Mouse (Mus musculus) myocyte (in vitro differentiated cells): ENCODE data around the gene Slc28a3.

Experiments
- POLR2A ChIP-seq: IDR thresholded peaks from one replicate; pipeline ENCODE4 v1.6.1; 2011; ENCODE audit warnings: low read depth, mild to moderate bottlenecking, control low read depth, moderate library complexity; ENCODE audit not compliant: insufficient read length
- TCF12 ChIP-seq: IDR thresholded peaks from one replicate; pipeline ENCODE4 v1.6.1; 2011; ENCODE audit warnings: mild to moderate bottlenecking, control low read depth; ENCODE audit not compliant: poor library complexity, insufficient read depth, severe bottlenecking

DNA sequence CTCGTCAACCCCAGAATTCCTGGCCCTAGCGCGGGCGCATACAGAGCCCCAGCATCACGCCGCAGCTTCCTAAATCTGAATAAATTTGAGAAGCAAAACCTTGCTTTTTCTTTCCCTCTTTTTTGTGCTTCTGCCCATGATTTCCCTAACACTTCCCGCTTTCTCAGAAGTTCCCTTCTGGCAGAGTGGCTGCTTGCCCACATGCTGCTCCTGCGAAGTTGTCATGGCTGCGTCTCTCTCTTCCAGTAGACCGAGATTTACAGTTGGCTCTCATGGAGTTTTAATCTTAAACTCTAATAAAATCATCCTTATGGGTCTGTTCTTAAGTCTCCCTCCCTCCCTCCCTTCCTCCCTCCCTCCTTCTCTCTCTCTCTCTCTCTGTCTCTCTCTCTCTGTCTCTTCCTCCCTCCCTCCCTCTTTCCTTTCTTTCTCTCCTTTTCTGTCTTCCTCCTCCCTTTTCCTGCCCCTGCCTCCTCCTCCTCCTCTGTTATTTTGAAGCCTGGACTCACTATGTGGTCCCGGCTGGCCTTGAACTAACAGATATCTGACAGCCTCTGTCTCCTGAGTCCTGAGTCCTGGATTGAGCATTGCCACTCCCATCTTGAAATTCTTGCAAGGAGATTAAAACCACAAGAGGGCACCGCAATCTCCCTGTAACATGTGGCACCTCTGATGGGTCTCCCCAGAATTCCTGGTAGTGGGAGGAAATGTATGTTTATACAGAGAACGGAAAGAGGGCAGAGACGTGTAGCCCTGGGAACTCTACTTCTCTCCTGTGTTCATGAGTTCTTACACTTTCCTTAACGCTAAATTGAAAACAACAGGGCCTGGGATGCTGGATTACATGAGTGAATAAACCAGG is 21.8 kb downstream of the Slc28a3 start:
- no peak for TF ChIP-seq POLR2A
- no peak for TF ChIP-seq TCF12
